Mouse (Mus musculus) megakaryocyte-erythroid progenitor cell, adult 5-6 weeks (primary cell): Measurements from ENCODE around the gene Kcnma1. TPM values are rescaled to one million over a fixed set of nuclear protein-coding genes. Genes with fewer than 3 reads are reported as not detected.

Experiments used
- ATAC-seq: replicated peaks from 2 replicates; pipeline ENCODE4 v1.8.0; 2016; ENCODE audit warnings: mild to moderate bottlenecking, inconsistent platforms; ENCODE audit not compliant: severe bottlenecking, poor library complexity, low FRiP score, low TSS enrichment
- total RNA-seq, 2 experiments: library from RNA; stranded (forward) in 1 of 2; stranded (reverse) in 1 of 2; fragments of 200-1000, 215-1000 nt in 1 of 2; fragments of >200 nt in 1 of 2; fragmentation: Nextera tagmentation in 1 of 2; gene quantifications; 2 replicates each; pipeline ENCODE4 v1.2.3; 2014 to 2017

The Kcnma1 gene
- total RNA-seq, 2 experiments from 2014 or later = not detected

DNA sequence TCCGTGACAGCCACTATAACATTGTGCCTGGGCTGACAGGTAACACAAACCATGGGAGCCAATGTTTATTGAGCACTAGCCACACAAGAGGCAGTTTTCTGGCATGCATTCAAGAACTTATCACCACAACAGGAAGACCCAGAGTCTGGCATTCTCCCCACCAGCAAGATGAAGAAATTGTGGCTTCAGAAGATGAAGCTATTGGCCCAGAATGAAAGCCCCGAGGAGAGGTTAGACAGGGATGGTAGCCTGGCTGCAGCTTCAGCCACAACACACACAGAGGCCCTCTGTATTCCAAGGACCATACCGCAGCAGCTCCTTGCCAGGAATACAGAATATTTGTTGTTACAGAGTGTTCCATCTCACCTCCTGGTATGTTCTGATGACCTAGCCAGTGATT, 221.6 kb downstream of the Kcnma1 start:
- ATAC-seq = no peak

- ATAC-seq = no peak
Observed at GRCm38 (mm10) chr14:23792076-23792475, 222.2 kb downstream of the Kcnma1 start.

GRCm38 (mm10) chr14:23791261-23791691, 223.0 kb downstream of the Kcnma1 start:
- ATAC-seq = no peak

DNA sequence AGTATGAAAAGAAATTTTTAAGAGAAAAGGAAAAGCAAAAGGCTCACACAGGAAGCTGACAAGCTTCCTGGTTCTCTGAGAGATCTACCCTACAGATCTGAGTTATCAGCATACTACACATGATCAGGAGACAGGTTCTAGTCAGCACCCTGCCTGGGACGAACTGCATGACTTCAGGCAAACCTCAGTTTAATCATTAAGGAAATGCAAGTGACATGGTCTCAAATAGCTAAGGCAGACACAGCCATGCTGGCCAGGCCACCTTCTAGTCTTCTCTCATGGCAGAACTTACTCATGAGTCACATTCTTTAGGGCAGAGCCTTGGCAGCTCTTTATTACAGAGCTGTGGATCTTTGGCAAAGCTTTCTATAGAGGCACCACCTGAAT, 227.6 kb downstream of the Kcnma1 start:
- no peak for ATAC-seq

GRCm38 (mm10) chr14:23785921-23786686, 228.2 kb downstream of the Kcnma1 start:
- ATAC-seq = no peak

DNA sequence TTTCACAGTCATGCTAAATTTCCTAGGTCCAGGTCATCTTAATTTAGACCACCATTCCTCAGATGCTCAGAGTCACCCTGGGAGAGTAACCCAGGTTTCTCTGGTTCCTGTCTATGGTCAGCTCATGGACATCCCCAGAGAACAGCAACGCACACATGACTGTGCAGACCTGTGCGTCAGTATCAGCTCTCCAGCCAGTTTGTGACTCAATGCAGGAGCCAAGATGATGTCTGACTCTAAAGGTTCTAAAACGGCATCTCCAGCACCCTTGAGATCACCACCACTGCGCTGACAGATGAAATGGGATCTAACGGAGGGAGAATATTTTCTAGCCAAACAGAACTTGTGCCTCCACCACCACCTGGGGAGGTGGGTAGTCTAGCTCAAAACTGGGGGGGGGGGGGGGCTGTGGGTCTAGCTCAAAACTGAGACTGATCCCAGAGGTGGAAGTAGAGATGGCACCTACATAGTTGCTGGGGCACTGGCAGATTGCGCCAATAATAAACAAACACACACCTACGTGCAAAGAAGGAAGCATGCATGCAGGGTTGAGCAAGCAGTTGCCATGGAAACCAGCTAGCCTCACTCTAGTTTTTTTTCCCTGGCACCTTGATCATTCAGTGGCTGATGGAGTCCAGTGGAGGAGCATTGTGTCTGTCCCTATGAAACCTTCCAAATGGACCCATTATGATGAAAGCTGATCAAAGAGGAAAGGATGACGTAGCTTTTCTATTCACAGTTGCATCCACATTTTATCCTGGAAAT, 231.3 kb downstream of the Kcnma1 start:
- no peak for ATAC-seq

DNA sequence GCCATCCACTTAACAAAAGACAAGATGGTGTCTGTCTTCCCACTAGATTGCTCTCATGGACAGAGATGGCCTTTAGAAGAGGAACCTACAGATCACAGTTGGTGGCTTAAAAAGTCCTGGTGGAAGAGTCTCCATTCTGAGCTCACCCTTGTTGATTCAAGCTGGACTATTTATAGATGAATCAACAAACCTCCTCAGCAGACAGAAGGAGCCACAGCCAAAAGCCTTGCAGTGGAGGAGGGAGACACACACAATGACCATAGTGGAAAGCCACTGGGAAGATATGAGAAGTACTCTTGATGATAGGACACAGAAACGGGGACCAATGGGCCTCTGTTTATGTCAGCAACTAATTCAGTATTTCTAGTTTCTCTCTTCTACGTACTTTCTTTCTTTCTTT, 239.7 kb downstream of the Kcnma1 start:
- no peak for ATAC-seq

- ATAC-seq = no peak
Observed at GRCm38 (mm10) chr14:23772685-23773084, 241.6 kb downstream of the Kcnma1 start.

GRCm38 (mm10) chr14:23771794-23772193, 242.5 kb downstream of the Kcnma1 start:
- ATAC-seq = no peak

GRCm38 (mm10) chr14:23762471-23762870, 251.8 kb downstream of the Kcnma1 start:
- no peak for ATAC-seq

- no peak for ATAC-seq
Observed at GRCm38 (mm10) chr14:23759626-23760025, 254.7 kb downstream of the Kcnma1 start.

DNA sequence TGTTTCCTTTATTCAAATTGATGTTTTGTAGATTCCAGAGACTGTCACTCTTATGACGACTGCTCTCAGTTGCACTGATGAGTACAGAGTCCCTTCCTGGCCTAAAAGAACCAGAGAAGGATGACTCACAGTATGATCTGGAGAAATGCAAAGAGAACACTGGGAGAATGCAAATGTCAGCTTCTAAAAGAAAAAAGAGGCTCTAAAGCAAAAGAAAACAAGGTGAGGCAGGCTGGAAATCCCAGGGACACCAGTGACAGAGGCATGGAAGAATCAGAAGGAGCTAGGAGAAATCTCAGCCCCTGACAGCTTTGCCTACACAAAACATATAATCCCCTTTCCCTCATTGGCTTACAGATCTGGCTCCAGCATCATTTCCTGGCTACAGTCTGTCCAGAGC, 255.9 kb downstream of the Kcnma1 start:
- no peak for ATAC-seq

- ATAC-seq = no peak
Observed at GRCm38 (mm10) chr14:23748011-23748410, 266.3 kb downstream of the Kcnma1 start.

DNA sequence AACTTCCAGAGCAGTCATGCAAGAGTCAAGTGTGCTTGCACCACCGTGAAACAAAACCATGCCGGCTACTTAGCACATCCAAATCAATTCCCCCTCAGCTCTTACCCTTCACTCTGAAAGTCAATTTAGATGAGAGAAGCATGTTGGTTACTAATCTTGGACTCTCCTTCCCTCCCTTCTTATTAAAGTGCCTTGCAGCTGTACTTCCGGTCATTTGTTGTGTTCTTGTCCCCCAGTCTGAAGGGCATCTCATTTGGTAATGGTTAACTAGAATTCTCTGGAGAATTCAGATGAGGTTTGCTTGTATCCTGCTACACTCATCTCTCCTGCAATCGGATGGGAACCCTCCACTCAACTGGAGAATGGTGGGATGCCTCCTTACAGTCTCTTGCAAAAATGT, 267.3 kb downstream of the Kcnma1 start:
- ATAC-seq = no peak

DNA sequence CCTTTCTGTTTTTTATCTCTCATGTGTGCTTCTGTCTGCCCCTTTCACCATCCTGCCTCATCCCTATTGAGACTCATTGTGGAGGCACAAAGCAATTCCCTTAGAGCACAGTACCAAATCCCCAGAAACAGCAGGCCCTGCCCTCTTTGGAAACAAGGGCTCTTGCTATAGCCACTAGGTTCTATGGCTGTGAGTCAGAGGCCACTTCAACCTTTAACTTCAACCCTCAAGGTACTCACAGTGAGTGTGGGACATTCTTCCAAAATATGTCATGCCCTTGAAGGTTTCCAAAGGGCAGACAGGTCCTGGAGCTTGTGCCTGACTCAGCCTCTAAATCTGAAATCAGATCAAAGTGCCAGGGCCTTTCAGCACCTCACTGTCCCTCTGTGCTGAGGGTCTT, 272.8 kb downstream of the Kcnma1 start:
- no peak for ATAC-seq

DNA sequence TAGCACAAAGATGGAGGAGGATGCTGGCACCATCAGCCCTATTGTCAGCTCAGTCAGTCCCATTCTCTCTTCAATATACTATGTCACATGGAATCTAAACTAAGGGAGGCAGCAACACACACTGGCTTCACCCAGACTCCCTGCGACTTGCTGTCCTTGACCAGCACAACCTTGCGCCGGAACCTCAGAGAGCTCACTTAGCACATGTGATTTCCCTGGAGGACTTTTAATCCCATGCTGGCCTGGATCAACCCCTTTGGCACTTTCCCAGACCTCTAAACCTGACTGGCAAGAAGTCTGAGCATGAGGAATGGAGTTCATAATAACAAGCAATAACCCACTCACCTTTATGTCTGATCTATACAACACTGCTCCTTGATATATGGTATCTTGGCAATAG, 280.1 kb downstream of the Kcnma1 start:
- no peak for ATAC-seq

DNA sequence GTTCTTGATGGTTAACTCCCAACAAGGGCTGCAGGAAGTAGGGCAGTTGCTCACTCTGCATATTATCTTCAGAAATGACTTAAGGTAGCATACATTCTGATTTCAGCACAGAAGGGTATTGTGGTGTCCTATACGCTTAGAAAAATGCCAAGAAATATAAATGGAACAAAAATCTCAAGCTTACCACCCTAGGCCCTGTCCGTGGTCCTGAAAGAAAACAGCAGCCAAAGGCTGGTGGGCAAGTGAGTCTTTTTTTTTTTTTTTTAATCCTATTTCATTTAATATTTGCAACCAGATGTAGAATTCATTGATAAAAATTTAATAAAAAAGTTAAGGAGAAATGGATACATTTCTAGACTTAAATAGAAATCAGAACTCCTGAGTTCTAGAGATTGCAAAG, 284.9 kb downstream of the Kcnma1 start:
- ATAC-seq = no peak

DNA sequence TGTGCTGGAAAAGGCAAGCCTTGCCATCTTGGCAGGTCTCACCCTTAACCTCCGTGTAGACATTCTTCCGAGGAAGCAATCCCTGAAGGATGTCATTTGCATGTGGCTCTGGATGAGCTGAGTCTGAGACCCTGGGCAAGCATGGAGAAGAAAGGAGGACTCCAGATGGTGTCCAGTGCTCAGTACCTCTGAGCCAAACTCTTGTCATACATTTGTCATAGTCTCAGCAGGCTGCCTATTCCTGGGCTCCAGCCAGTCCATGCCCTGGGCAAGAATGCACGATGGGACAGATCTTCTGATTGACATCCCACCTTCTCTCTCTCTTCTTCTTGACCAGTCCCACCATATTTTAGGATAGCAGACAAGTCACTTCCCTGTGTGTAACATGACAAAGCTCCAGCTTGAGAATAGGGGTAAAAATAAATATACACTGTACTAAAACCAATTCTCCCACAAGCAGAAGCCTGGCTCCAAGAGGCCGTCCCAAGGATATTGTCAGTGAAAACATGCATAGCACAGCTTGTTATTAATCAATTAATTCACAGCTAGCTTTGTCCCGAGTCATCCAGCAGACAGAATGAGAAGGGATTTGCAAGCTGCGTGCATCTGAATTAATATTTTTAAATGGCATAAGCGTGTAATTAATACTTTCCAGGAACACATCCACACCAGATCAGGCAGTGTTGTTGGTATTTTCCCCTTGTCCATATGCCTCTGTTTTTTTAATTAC, 290.4 kb downstream of the Kcnma1 start:
- no peak for ATAC-seq

DNA sequence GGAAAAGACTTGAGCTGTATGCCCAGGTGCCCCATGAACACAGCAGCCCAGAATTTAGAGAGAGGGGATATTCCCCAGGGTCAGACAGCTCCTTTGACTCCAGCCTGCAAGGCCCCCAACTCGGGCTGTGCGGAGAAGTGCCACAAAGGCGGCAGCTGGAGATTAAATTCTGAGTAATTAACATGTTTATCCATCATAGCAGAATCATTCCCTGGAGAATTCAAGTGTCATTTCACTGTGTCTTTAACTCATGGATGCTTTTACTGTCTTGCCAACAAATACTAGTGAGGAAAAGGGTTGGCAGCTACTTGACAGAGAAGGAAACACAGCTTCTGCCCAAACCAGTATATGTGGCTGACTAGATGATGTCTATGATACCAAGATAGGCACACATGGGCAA, 295.0 kb downstream of the Kcnma1 start:
- no peak for ATAC-seq

DNA sequence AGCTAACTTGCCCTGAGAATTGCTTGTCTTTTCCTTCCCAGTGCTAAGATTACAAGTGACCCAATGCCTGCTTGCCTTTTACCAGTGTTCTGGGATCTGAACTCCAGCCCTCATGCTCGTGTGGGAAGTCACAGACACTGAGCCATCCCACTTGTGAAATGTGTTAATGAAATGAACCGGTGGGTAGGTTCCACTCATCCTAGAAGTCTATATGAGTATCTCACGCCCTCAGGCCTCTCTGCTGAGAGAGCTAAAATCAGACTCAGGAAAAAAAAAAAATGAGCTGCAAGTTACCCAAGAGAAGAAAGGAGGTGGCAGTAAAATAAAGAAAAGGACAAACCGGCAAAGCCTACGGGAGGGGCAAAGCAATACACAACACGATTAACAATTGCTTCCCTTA, 295.6 kb downstream of the Kcnma1 start:
- ATAC-seq = no peak
